Mouse (Mus musculus): ENCODE data around the gene Cobll1.

Cobll1 gene

DNA sequence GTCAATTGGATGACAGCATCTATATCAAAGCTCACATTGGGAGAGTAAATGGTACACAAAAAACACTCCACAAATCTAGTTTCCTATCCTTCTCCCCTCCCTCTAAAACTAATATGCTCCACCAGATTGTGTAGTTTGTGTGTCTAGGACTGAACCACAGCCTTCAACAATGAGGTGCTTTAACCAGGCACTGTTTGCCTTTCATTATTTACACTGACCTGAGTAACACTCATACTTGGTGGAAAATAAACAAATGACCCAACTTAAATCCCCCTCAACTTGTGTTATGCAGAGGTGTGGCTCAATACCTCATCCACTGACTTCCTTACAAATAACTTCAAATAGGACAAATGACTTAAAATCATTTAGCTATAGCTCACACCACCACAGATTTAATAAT is 155.8 kb downstream of the Cobll1 start:
- no peak for DNase-seq

DNA sequence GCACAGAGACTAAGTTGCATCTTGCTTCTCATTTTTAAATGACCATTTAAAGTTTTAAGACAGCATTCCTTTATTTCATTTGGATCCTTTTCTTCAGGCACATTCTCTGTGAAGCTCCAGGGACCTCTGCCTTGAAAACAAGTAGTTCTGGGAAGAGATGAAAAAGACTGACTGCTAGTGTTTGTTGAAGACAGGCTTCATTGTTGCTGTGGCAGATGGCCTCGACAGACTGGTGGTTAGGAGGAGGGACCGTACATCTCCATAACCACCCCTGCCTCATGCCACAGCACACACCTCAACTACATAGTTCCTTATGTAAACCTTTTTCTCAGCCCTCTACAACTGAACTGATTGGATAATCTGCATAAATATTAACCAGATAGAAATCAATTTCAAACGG is 161.7 kb downstream of the Cobll1 start:
- DNase-seq: no peak

DNA sequence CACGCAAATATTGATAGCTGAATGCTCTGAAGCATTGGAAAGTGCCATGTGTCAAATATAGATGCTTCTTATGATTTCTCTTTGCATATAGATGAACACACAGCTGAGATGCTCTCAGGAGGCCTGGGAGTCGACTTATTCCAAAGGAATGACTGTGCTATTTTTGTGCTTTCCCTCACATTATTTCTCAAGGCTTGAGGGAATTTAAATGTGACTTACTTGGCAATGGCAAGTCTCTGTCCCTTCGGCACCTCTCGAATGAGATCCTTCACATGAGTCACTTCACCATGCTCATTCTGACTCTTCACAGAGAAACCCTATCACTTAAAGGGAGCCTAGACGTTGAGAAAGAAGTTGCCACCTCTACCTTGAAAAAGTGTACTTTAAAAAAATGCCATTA is 163.4 kb downstream of the Cobll1 start:
- DNase-seq: no peak

DNA sequence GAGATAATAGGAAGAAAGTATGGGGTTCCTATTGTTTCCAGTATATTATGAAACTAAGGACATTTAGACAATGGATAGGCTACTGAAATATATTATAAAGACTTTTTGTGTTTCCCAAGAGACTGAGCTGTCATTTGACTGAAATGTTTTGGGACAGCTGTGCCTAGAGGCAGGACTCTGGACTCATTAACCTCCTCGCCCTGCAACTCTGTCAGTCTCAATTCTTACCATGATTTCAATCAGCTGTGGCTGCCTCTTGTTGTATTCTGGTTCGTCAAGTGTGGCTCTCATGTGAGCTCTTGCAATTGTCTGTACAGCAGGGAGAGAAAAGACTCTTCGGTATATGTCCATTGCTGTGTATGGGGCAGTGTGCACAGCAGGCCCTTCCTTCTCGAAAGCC is 163.8 kb downstream of the Cobll1 start:
- DNase-seq: no peak

DNA sequence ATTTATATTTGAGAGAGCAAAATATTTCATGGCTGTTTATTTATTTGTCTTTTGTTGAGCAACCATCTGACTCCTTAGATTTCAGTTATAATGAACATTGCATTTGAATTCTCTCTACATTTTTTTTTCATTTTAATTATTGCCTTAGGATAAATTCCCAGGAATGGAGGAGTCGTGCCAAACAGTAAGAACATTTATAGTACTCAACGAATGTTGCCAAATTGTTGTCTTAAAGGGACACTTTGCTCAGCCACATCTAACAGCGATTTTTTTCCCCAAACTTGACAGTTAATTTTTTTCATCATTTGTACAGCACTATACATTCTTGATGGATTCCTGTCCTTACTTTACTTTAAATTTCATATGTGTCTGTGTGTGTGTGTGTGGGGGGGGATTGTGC is 167.0 kb downstream of the Cobll1 start:
- DNase-seq: no peak

DNA sequence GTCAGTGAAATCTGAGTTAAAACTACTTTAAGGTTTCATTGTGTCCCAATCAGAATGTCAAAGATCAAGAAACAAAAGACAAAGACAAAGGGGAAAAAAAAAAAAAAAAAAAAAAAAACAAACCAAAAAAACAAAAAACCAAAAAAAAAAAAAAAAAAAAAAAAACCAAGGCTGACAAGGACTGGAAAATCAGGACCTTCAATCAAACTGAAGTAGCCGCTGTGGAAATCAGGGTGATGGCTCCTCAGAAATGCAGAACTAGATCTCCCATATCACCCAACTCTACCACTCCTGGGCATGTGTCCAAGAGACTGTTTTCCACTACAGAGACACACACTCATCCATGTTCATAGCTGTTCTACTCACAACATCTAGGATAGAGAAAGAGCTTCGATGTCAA is 185.4 kb downstream of the Cobll1 start:
- DNase-seq: no peak

DNA sequence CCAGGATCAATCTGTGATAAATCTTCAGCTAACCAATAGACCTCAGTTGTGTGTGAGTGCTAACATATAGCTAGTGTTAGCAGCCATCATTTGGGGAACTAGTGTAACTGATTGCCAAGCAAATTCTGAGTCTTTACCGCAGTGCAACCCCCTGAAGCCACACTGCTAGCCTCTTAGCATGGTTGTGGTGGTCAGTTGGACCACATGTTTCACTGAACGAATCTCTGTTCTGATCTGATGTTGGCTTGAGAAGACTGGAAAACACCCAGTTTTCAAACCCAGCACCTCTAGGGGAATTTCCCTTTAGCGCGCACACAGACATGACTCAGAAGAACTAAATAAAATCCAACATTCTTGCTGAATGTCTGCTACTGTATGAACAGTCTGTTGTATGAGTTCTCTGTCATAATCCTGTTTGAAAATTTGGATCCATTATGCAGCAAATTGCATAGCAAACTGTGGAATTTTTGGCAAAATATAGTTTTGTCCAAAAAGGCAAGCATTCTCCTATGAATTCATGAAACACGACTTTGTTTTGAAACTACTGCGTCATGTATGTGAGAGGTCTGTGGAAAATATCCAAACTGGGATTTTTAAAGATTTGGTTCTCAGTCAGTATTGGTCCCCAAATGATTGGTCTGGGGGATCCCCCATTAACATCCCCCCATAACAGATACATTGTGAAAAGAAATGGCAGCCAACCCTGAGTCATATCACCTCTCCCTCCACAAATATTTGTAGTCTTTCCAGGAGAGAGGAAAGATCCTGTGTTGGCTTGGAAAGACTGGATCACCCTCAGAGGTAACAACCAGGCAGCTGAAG is 186.8 kb downstream of the Cobll1 start:
- no peak for DNase-seq

DNA sequence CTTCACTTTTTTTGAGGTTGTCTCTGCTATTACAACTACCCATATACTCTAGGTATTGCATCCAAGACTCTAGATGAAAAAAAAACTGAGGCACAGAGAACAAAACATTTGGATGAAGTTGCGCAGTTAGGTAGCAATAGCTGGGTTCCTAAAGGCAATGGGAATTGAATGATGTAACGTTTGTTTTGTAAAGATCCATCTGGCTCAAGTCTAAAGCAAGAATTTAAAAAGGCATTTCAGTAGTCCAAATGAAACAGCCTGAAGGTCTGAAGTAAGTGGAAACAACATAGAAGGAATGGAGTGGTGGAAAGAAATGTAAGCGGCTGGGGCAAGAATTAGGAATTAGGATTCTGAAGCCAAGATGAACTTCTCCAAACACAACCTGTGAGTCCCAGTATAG is 188.4 kb downstream of the Cobll1 start:
- DNase-seq: no peak

DNA sequence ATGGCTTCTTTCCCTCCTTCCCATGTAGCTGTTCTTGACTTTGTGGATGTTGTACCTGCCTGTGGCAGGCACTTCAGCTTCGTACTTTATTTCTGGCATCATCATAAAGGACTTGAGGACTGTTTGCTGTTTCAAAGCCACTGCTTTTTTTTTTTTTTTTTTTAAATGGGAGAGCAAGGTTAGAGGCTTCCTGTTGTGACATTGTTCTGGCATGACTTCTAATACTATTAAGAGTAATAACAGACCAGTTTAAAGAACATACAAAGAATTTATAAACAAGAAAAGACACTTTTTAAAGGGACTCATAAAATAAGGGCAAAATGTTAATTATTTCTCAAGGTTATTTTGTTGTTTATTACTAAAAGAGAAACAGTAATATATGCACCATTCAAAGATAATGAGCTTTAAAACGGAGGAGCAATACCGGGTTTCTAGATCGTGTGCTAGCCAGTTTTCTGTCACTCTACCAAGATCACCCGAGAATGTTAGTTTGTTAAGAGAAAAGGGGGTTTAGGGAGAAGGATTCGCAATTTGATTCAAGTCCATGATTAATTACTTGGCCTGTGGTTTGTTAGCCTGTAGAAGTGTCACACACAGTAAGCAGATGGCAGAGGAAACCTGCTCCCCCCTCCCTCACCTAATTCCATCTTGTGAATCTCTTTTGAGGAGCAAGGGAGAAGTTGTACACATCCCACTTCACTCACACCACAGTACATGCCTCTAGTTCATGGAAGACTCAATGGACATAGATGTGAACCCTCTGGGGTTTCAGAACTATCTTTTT is 190.8 kb downstream of the Cobll1 start:
- no peak for DNase-seq
